Mouse (Mus musculus) stomach, postnatal 0 days (tissue): ENCODE results near the gene Mta2. TPM values are rescaled to one million over a fixed set of nuclear protein-coding genes. Genes with fewer than 3 reads are reported as not detected.
A peak's percentile ranks its signal among the peaks of the same experiment; 100 is the strongest.

Experiments used
- ATAC-seq: fragments of 200-750 bp; cut with Nextera tagmentation; 2 replicates; pipeline ENCODE4 v1.8.0; 2017; ENCODE audit not compliant: low FRiP score, low TSS enrichment
- DNase-seq: peaks from one replicate; pipeline ENCODE4 v3.0.0-alpha.2; 2016; ENCODE audit warnings: low spot score
- H3K27ac ChIP-seq: fragments of 300-500 bp; sonication (generic); replicated peaks from 2 replicates; pipeline ENCODE4 v1.5.1; 2014; ENCODE audit warnings: mild to moderate bottlenecking, control low read depth
- H3K27me3 ChIP-seq: fragments of 300-500 bp; sonication (generic); 2 replicates; pipeline ENCODE4 v1.6.1; 2014; ENCODE audit warnings: low read length; ENCODE audit not compliant: control insufficient read depth, insufficient read depth
- H3K36me3 ChIP-seq: fragments of 300-500 bp; sonication (generic); 2 replicates; pipeline ENCODE4 v1.6.1; 2014; ENCODE audit warnings: low read length, mixed read lengths; ENCODE audit not compliant: control insufficient read depth, insufficient read depth
- H3K4me1 ChIP-seq: fragments of 300-500 bp; sonication (generic); replicated peaks from 2 replicates; pipeline ENCODE4 v1.6.1; 2014; ENCODE audit warnings: antibody characterized with exemption; ENCODE audit not compliant: control insufficient read depth, insufficient read depth
- H3K4me2 ChIP-seq: fragments of 300-500 bp; sonication (generic); replicated peaks from 2 replicates; pipeline ENCODE4 v1.6.1; 2014; ENCODE audit warnings: low read depth, mild to moderate bottlenecking, control low read depth, moderate library complexity
- H3K4me3 ChIP-seq: fragments of 300-500 bp; sonication (generic); 2 replicates; pipeline ENCODE4 v1.5.1; 2014; ENCODE audit warnings: low read depth, low read length, control low read depth
- H3K9ac ChIP-seq: fragments of 300-500 bp; sonication (generic); 2 replicates; pipeline ENCODE4 v1.6.1; 2014; ENCODE audit warnings: mild to moderate bottlenecking, low read length, control low read depth, mixed read lengths
- H3K9me3 ChIP-seq: fragments of 300-500 bp; sonication (generic); 2 replicates; pipeline ENCODE4 v1.6.1; 2016; ENCODE audit warnings: low read length; ENCODE audit not compliant: control insufficient read depth
- CTCF ChIP-seq: IDR thresholded peaks from 2 replicates; pipeline ENCODE4 v1.5.1; 2016; ENCODE audit warnings: antibody characterized with exemption, low read depth, mild to moderate bottlenecking, moderate library complexity
- EP300 ChIP-seq: optimal IDR thresholded peaks from 2 replicates; pipeline ENCODE3; 2016; ENCODE audit warnings: antibody characterized with exemption
- WGBS: fragments of 180-500 bp; shearing (Covaris S2); extraction: QIAGEN DNeasy Blood & Tissue Kit; methylation state at CpG from one replicate; pipeline ENCODE4 v1.1.7; 2014; 5-methylcytosine and 5-hydroxymethylcytosine counted together
- polyA plus RNA-seq: library from polyadenylated mRNA; unstranded; fragments of >200 nt; fragmentation: Nextera tagmentation; extraction: Ambion mirVana; gene quantifications from 2 replicates; pipeline ENCODE4 v1.2.1, GENCODE M21; 2015

Gene Mta2
- polyA plus RNA-seq, 1 experiment from 2014 or later = 68.0 TPM

GRCm38 (mm10) chr19:8976535-8976934 is 34.9 kb downstream of the Mta2 start:
- H3K36me3 ChIP-seq = peaks cover 47% of the 10 kb centered on the region
- TF ChIP-seq CTCF (peak; percentile 94), EP300 (no peak)
- no peaks in the 10 kb centered on the region for H3K9me3 ChIP-seq
- DNase-seq = peak; percentile 70
- H3K4me1 ChIP-seq = no peaks in the 10 kb centered on the region
- no peak overlapping the region for H3K4me2 ChIP-seq
- no peak overlapping the region for H3K9ac ChIP-seq
- peak; percentile 88 for ATAC-seq
- no peak overlapping the region for H3K27ac ChIP-seq
- H3K4me3 ChIP-seq = no peak overlapping the region
- 40% methylated on average over 3 of the region's 3 CpGs for WGBS
- no peaks in the 10 kb centered on the region for H3K27me3 ChIP-seq

- Histone ChIP-seq H3K9me3 (no peaks in the 10 kb centered on the region), H3K36me3 (peaks cover 24% of the 10 kb centered on the region), H3K27me3 (no peaks in the 10 kb centered on the region), H3K9ac (0 out of 2 replicates have a peak overlapping the region, but pooled peaks have one; percentile 18), H3K4me3 (no peak overlapping the region), H3K27ac (peak overlapping the region; percentile 89), H3K4me2 (no peak overlapping the region), H3K4me1 (peaks cover 5% of the 10 kb centered on the region; the same call in 1 of the 2 replicates)
- DNase-seq = no peak
- TF ChIP-seq CTCF = no peak
- TF ChIP-seq EP300 = no peak
- ATAC-seq = no peak
- WGBS = 40% methylated on average over 5 of the region's 5 CpGs
These were observed 39.1 kb downstream of the Mta2 start for GRCm38 (mm10) chr19:8980771-8981170.

GRCm38 (mm10) chr19:8981450-8982168 is 39.9 kb downstream of the Mta2 start:
- Histone ChIP-seq H3K27me3 (no peaks in the 10 kb centered on the region), H3K9me3 (no peaks in the 10 kb centered on the region), H3K4me3 (no peak overlapping the region), H3K36me3 (peaks cover 24% of the 10 kb centered on the region), H3K9ac (no peak overlapping the region), H3K4me2 (no peak overlapping the region), H3K27ac (peak overlapping the region; percentile 89), H3K4me1 (peaks cover 5% of the 10 kb centered on the region; the same call in 1 of the 2 replicates)
- DNase-seq (no peak), ATAC-seq (no peak)
- WGBS = 44% methylated on average over 2 of the region's 2 CpGs
- TF ChIP-seq EP300 = no peak
- no peak for TF ChIP-seq CTCF

GRCm38 (mm10) chr19:8982303-8983149 is 40.9 kb downstream of the Mta2 start:
- H3K9me3 ChIP-seq = no peaks in the 10 kb centered on the region
- ATAC-seq (peak; percentile 83), DNase-seq (peak; percentile 68)
- TF ChIP-seq EP300 (no peak), CTCF (no peak)
- H3K4me1 ChIP-seq = peaks cover 6% of the 10 kb centered on the region
- no peaks in the 10 kb centered on the region for H3K27me3 ChIP-seq
- H3K4me2 ChIP-seq = no peak overlapping the region
- H3K9ac ChIP-seq = no peak overlapping the region
- H3K4me3 ChIP-seq = no peak overlapping the region
- WGBS = 32% methylated on average over 5 of the region's 5 CpGs
- peak overlapping the region; percentile 89 for H3K27ac ChIP-seq
- peaks cover 17% of the 10 kb centered on the region for H3K36me3 ChIP-seq

- Histone ChIP-seq H3K4me2 (no peak overlapping the region), H3K27ac (peak overlapping the region; percentile 89), H3K9me3 (no peaks in the 10 kb centered on the region), H3K27me3 (no peaks in the 10 kb centered on the region), H3K9ac (no peak overlapping the region), H3K4me3 (no peak overlapping the region), H3K36me3 (peaks cover 12% of the 10 kb centered on the region), H3K4me1 (peaks cover 12% of the 10 kb centered on the region)
- DNase-seq (peak; percentile 80), ATAC-seq (peak; percentile 90)
- TF ChIP-seq CTCF (peak; percentile 2; the same call in 1 of the 2 replicates), EP300 (peak; percentile 67)
- 16% methylated on average over 4 of the region's 4 CpGs for WGBS
These were observed 41.5 kb downstream of the Mta2 start for GRCm38 (mm10) chr19:8983150-8983650.
